Mouse (Mus musculus) left cerebral cortex, postnatal 14 days (tissue): ENCODE data around the gene Gna15. TPM values are rescaled to one million over a fixed set of nuclear protein-coding genes. Genes with fewer than 3 reads are reported as not detected.

Experiments
- DNase-seq, 2 experiments: peaks; one replicate each; pipeline ENCODE4 v3.0.0; 2021 to 2022; ENCODE audit warnings: low spot score in 2 of 2, mixed read lengths in 1 of 2
- intact Hi-C: fragments of 180-260 bp; cut with DNase I; formaldehyde crosslinking; loops from one replicate; pipeline ENCODE4 v1.15.1; 2025
- total RNA-seq, 2 experiments: library from RNA; stranded (reverse); gene quantifications; 2 replicates each; pipeline ENCODE4 v1.2.3; 2021

Gene Gna15
- total RNA-seq, 2 experiments from 2014 or later: 2.2 to 3.2 TPM

GRCm38 (mm10) chr10:81485479-81486018 is 38.5 kb downstream of the Gna15 start:
- no peak for DNase-seq
- intact Hi-C loops: no loop called here

DNA sequence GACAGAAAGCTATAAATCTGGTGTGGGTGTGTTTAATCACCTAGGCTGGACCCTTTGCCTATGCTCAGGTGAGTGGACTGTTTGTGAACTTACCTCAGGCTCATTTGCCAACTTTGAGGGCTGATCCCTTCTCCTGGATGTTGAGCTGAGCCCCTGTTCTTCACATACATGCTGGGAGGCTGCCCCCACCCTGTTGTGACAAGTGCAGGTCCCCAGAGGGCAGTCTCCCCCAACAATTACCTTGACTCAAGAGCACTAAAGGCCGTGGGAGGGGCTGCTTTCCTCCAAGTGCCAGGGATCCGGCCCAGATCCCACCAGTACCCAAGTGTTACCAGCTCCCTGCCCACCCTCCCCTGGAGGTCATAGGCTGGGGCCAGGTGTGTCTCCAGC is 39.0 kb downstream of the Gna15 start:
- no peak for DNase-seq
- intact Hi-C loops: no loop called here

DNA sequence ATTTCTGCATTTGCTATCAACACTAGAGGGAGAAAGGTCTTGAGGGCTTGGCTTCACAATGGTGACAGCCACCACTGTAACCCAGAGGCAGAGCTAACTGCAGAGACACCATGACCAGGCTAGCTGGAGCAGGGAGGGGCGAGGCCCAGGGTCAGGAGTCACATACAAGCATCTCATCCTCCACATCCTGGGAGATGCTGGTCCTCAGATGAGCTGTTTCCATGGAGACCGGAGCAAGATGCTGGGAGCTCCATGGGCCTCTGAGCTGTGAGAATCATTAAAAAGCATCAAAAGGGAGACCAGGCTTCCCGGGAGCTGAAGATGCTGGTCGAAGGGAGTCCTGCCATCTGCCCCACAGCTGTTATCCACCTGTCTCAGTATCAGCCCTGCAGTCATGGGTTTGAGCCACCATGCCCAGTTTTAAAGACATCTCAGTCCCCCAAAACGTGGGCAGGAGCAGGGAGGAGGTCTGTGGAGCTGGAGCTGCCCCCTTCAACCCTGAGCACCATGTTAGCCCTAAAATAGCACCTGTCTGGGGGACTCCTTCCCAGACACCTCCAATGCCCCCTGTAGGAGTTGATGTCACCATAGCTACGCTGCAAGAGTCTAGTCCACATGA is 39.5 kb downstream of the Gna15 start:
- intact Hi-C loops: no loop called here
- DNase-seq: peak in 1 of 2 experiments; percentile 59

DNA sequence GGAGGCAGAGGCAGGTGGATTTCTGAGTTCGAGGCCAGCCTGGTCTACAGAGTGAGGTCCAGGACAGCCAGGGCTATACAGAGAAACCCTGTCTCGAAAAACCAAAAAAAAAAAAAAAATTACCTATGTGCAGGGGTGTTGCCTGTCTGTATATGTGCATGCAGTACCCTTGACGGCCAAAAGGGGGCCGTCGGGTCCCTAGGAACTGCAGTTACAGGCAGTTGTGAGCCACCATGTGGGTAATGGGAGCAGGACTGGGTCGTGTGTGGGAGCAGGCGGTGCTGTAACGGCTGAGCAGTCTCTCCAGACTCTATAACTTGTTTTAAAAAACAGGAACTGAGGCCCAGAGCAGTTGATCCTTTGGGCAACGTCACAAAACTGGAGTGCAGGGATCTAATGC is 40.0 kb downstream of the Gna15 start:
- DNase-seq: peak; percentile 67 to 86
- intact Hi-C loops: no loop called here

GRCm38 (mm10) chr10:81482533-81482889 is 41.5 kb downstream of the Gna15 start, which contains the start of gene Celf5:
Gene Celf5, minus strand, starts transcription at chr10:81482709.
- intact Hi-C loops: no loop called here
- peak in 1 of 2 experiments; percentile 77 for DNase-seq

DNA sequence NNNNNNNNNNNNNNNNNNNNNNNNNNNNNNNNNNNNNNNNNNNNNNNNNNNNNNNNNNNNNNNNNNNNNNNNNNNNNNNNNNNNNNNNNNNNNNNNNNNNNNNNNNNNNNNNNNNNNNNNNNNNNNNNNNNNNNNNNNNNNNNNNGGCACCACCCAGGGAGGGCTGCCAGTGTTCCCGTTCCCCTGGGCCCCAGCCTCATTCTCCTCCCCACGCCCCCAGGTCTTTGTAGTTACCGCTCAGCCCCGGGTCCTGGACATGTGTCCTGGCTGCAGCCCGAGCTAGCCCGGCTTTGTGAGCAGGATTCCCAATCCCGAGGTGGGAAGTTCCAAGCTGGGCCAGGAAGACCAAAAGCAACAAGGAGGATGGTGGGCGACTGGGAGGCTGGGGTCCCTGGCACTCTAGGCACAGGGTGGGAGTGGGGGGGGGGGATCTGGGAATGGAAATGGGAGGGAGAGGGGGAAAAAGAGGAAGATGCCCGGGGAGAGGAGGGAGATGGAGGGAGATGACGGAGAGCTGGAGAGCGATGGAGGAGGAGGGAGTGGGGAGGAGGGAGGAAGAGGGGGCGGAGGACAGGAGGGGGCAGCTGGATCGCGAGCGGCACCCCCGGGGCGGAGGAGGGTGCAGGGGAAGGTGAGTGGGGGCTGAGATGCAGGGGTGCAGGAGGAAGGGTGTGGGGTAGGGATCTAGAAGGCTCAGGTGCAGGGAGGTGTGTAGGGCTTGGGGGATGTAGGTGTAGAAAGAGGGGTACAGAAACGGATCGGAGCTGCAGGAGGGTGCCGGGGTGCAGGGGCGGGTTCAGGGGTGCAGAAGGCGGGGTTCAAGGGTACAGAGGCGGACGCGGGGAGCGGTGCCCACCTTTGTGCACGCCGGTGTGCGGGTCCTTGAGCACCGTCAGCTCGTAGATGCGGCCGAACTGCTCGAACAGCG is 42.2 kb downstream of the Gna15 start:
- intact Hi-C loops: no loop called here

GRCm38 (mm10) chr10:81474461-81474860 is 49.6 kb downstream of the Gna15 start:
- intact Hi-C loops: no loop called here
- DNase-seq: no peak

More for the DNA sequence above, 42.2 kb downstream of the Gna15 start:
- no peak for DNase-seq

DNA sequence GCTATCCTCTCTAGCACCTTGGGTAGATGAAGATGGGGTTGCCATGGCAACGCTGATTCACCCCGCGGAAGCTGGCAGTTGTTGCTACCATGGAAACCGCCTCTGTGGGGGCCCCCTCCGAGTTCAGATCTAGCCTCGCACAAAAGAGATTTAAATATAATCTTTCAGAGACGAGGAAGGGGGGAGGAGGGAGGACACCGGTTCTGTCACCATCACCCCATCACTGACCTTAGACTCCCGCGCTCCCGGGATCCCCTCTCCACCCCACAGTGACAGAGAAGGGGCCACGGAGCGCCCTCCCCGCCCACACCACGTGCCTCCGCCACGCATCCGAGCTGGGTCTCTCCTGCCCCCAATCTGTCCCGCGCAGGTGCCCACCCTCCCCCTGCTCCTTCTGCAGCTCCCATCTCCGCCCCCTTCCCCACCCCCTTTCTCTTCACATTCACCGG is 51.0 kb downstream of the Gna15 start:
- intact Hi-C loops: no loop called here
- peak; percentile 95 to 96 for DNase-seq

GRCm38 (mm10) chr10:81472403-81473002 is 51.5 kb downstream of the Gna15 start:
- DNase-seq: no peak
- intact Hi-C loops: no loop called here

DNA sequence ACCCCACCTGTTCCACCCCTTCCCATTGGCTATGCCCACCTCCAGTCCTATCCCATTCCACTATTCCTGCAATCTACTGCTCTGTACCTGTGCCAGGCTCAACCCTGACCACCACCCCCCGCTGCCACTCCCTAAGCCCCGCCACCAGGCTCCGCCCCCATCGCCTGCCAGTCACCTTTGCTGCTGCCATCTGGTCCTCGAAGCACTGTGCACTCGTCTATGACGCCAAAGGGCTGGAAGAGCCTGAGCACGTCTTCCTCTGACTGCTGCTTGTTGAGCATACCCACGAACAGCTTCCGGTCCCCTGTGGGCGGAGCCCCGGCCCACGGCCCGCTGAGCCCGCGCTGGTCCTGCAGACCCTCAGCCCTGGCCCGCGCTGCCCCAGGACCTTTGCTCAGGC is 53.6 kb downstream of the Gna15 start:
- intact Hi-C loops: no loop called here
- DNase-seq: no peak

DNA sequence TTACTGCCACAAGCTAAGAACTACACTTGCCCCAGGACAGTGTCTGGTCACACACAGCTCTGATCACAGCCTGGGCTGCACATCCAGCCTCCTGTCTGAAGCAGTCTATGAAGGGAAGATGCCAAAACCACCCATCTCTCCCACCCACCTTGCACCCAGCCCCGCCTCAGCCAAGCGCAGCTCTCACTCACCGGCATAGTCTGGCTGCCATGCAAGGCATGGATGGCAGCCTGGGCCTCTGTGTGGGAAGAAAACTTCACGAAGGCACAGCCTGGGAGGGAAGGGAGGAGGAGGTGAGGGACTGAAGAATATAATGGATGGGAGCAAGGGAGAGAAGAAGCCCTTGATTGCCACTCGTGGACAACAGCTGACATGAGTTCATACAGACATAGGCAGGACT is 54.8 kb downstream of the Gna15 start:
- peak; percentile 67 to 76 for DNase-seq

DNA sequence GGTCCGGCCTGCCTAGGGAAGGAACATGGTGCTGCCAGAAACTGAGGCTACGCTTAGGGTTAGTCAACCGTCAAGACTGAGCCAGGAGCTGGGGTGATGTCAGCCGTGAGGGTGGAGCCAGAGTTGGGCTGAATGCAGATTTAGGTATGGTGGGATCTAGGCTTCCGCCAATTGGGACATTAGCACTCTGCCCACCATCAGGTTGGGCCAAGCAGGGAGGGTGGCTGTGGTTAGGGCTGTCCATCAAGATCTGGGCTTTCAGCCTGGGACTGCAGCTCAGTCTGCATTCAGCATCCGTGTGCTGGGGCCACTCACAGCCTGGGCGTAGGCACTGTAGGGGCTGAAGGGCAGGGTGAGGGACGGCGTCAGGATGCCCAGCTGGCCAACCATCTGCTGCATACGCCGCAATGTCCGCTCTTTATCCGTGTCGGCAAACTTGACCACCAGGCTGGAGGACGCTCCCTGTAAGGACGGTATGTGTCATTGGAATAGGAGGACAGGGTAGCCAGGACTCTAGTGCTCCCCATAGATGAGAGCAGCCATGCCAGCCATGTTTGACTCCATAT is 56.3 kb downstream of the Gna15 start:
- DNase-seq: no peak
- intact Hi-C loops: no loop called here

More for the DNA sequence above, 54.8 kb downstream of the Gna15 start:
- intact Hi-C loops: no loop called here

GRCm38 (mm10) chr10:81466881-81467280 is 57.1 kb downstream of the Gna15 start:
- intact Hi-C loops: no loop called here
- DNase-seq: no peak

- intact Hi-C loops: no loop called here
- DNase-seq: peak in 1 of 2 experiments; percentile 2
Observed at GRCm38 (mm10) chr10:81466066-81466465, 58.0 kb downstream of the Gna15 start.

DNA sequence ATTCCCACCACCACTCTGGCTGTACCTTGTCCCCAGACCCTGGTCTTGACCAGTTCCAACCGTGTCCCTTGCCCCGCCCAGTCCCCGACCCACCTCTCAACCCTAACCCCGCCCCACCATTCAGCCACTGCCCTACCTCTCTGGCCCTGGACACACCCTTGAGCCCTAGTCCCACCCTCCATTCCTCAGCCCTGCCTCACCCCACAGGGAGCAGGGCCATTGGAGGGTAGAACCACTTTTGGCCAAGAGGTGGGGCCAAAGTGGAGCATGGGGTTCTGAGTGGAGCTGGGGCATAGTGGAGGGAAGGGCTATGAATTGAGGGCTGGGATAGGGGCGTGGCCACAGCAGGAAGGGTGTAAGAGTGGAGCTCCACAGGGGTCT is 58.8 kb downstream of the Gna15 start:
- DNase-seq: peak in 1 of 2 experiments; percentile 5
- intact Hi-C loops: no loop called here

DNA sequence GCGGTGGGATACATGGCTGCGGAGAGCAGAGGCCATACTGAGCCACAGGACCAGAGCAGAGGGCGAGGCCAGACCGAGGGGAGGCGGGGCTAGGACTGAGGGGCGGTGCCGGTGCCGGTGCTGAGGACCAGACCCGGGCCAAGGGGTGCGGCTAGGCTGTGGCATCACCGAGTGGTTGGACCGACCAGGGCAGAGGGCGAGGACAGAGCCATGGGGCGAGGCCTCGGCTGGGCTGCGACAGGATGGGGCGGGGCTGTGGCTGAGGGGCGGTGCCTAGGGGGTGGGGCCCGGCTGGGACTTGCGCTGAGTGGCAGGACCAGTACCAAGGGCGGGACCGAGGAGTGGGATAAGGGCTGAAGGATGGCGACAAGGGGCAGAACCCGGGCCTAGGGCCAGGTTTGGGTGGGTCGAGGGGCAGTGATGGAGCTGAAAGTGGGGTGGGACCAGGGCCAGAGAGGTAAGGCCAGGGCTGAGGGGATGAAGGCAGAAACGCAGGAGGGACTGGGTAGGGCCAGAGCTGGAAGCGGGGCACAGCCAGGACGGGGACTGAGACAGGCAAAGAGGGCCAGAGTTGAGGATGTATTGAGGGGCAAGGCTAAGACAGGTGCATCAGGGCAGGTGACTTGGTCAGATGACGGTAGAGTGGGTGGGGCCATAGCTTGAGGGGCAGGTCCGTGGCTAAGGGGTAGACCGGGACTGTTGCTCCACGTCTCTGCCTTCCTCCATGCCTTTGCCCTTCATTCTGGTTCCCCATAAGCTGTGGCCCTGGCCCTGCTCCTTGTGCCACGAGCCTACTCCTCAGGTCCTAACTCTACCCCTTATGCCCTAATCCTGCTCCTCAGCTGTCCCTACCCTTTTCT is 59.4 kb downstream of the Gna15 start:
- intact Hi-C loops: no loop called here
- peak in 1 of 2 experiments; percentile 19 for DNase-seq

DNA sequence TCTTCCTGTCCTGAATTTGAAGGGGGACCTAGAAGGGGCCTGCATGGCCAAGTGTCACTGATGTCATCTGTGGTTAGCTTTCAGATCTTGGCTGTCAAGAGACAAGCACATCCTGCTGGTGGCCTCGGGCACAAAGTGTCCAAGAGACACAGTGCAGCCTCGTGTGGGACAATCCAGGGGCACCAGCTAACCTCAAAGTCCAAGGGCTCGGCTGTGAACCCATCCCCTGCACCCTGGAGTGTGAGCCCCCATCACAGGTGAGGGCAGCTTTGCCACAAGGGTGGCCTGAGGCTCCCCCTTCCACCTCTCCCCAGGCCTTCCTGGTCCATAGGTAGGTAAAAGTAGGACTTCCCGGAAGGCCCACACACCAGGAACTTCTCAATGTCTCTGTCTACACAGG is 60.5 kb downstream of the Gna15 start:
- peak in 1 of 2 experiments; percentile 5 for DNase-seq
- intact Hi-C loops: no loop called here

GRCm38 (mm10) chr10:81462917-81463316 is 61.1 kb downstream of the Gna15 start:
- DNase-seq: no peak
- intact Hi-C loops: no loop called here

DNA sequence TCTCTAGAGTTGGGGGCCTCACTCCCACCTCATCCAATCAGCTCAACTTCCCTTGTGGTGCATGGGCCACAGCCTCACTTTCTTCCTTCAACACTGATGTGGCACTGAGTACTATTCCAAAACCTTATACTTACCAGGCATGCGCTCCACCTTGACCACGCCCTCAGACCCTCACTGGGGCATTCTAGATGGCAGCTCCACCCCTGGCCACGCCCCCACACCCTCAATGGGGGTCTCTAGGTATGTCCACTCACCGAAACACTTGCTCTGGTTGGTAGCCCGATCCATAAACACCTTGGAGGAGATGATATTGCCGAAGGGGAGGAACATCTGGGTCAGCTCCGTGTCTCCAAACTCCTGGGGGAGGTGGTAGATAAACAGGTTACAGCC is 61.6 kb downstream of the Gna15 start:
- intact Hi-C loops: no loop called here
- peak in 1 of 2 experiments; percentile 4 for DNase-seq
